Mouse (Mus musculus) induced T-regulatory cell, adult 2 months (primary cell): ENCODE results near the gene 1600002K03Rik.

ENCODE experiments used
- DNase-seq: peaks from one replicate; pipeline ENCODE4 v3.0.0-alpha.2; 2012; ENCODE audit warnings: low read depth

1600002K03Rik gene

GRCm38 (mm10) chr10:80187739-80188138, 15.0 kb downstream of the 1600002K03Rik start:
- no peak for DNase-seq

- no peak for DNase-seq
Measured at GRCm38 (mm10) chr10:80188453-80189024, 15.8 kb downstream of the 1600002K03Rik start.

DNA sequence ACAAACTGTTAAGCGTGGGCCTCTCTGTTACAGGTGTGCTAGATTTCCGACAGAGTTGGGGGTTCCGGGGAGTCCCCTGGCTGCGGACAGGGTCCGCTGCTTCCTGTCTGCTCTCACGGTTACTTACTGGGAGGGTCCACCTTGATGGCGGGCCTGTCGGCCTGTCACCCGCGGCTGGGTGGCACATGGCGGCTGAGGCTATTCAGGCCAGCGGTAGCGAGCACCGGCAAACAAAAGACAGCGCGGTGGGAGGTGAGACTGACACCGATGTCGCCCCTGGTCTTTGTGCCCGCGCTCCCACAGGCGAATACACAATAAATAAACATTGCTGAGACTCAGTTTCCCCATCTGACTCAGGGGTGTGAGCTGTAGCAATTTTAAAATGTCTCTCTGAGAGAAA, 17.3 kb downstream of the 1600002K03Rik start:
- DNase-seq = peak; percentile 28

DNA sequence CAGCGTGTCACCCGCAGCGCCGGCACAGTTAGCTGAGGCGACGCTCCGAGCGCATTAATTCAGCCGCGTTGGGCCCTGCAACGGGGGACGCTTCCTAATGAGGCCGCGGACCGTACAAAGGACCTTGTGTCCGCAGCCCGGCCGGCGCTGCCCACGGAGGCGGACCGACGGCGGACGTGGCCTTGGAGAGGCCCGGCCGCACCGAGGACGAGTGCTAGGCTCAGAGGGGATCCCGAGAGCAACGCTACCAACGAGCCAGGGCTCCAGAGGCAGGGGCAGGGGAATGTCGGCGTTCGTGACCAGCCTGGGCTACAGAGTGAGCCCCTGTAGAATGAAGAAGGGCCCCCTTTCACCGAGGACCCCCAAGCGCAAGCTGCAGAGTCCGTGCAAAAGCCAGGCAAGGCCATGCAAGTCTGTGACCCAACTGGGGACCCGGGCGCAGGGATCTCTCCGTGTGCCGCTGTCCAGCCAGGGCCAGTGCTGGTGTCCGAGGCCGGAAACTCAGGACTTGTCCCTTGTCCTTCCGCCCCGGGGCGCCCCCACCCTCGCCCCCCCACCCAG, 17.8 kb downstream of the 1600002K03Rik start:
- peak; percentile 22 for DNase-seq

- DNase-seq = no peak
Measured at GRCm38 (mm10) chr10:80193976-80194375, 21.2 kb downstream of the 1600002K03Rik start.

DNA sequence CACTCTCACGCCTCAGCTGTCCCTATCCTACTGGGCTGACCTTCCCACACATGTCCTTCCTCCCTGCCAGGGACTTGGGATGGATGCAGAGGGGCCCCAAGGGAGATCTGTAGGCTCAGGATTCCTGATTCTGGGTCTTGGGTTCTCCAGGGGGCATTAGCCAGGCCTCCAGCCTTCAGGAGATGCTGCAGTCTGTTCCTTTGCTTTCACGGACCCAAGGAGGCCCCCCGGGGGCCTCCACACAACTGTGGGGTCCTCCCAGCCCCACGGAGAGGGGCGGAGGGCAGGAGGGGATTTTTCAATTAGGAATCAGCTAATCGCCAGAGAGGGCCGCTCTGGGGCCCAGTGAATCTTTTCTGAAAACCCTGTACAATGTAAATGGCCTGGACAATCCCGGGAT, 21.7 kb downstream of the 1600002K03Rik start:
- DNase-seq = no peak

- DNase-seq = no peak
Measured at GRCm38 (mm10) chr10:80196167-80196566, 23.4 kb downstream of the 1600002K03Rik start.

DNA sequence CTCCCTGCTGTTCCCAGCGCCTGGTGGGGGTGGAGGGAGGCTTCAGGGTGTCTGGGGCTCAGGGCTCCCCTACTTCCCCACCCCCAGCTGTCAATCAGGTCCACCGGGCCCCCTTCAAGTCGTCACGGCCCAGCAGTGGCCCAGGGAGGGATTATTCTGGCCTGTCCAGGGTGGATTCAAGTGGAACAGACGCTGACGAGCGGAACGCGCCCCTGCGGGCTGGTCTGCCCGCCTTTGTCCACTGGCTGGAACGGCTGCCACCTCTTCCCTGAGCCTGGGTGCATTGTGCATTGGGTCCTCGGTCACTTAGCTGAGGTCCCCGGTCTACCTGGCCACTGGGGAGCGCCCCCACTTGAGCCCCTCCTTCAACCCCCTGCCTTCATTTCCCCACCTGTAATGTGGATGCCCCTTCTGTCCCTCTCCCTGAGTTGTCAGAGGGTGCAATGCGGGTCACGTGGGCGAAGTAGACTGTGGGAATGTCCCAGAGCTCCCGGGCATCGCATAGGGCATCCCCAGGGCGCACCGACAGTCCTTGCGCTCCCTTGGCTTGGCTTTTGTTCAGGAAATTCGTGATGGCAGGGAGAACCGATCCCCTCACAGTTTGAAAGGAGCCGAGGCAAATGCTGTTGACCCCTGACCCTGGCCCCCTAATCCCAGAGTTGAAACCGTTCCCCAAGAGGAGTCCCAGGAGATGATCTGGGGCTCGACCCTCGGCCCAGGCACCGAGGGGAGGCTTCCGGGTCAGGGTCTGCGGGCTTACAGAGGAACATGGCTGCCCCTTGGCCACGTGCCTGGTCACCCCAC, 24.2 kb downstream of the 1600002K03Rik start:
- no peak for DNase-seq

DNA sequence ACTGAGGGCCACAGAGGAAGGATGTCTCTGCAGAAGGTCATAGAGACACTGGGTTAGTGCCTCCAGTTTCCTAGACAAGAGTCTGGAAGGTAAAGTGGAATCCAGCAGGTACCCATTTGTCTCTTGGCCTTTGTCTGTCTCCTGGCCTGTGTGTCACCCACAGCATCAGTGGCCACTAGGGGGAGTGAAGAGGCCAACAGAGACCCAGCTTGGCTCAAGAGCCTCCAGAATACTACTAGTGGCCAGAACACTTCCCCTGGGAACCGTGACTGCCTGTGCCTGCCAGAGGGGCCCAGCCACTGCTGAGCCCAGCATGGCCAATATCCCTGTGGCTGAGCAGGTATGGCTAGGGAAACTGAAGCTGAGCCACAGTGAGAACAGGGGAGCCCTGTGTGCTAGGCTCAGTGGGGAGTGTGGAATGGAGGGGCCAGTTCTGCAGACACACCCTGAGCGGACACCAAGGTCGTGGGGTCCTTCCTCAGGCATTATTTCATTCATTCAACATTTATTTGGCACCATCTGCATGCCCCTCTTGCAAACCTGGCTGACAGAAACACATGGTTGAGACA, 26.8 kb downstream of the 1600002K03Rik start:
- DNase-seq = peak; percentile 89

GRCm38 (mm10) chr10:80200485-80200884, 27.7 kb downstream of the 1600002K03Rik start:
- no peak for DNase-seq

DNA sequence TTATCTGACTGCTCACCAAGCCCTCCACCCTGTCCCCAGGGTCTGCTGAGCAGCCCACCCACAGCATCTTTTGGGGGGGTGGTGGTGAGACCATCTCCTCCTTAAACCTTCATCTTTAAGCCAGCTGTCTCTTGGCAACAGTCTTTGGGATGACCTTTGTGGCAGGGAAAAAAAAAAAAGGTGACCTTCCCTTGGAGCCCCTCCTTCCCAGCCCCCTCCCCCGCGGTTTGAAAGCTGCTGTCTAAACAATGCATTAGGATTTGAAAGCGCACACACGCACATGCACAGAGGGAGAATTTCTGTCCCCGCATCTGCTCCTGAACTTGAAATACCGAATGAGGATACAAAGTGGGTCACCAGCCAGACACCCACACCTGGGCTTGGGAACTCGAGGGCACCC, 31.3 kb downstream of the 1600002K03Rik start:
- no peak for DNase-seq

- no peak for DNase-seq
Measured at GRCm38 (mm10) chr10:80207201-80207600, 34.5 kb downstream of the 1600002K03Rik start.

GRCm38 (mm10) chr10:80207676-80208075, 34.9 kb downstream of the 1600002K03Rik start:
- DNase-seq = no peak

DNA sequence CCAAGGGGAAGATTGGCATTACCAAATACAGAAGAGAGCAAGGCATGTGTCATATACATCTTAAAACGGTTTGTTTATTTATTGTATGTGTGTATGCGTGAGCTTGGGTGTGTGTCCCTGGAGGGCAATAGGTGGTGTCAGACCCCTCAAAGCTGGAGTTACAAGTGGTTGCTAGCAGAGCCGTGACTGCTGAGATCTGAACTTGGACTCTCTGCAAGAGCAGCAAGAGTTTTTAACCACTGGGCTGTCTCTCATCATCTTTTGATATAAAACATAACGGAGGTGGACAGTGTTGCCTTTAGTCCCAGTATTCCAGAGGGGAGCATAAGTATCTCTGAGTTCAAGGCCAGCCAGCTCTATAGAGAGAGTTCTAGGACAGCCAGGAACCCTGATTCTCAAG, 35.5 kb downstream of the 1600002K03Rik start:
- no peak for DNase-seq

DNA sequence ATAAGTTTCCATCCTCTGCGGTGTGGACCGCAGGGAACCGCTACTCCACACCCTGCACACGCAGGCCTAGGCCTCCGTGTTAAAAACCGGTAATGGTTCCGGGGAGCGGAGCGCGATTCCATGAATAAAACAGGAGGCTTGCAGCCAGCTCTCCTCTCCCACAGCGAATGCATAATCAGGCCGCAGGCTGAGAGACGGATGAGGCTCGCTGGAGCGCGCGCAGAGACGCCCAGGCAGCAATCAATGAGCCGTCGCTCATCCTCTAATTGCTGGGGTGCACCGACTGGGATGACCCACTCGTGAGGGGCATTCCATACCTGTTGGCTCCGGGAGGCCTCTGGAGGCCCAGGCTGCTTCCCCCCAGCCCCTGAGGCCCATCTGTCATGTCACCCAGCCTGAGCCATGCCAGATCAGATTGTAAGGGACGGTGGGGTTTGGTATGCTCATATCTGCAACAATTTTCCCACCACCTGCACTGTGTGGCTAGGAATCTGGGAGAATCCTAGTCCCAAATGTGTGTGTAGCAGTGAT, 36.2 kb downstream of the 1600002K03Rik start:
- no peak for DNase-seq

GRCm38 (mm10) chr10:80211547-80212103, 38.9 kb downstream of the 1600002K03Rik start:
- DNase-seq = peak; percentile 34

DNA sequence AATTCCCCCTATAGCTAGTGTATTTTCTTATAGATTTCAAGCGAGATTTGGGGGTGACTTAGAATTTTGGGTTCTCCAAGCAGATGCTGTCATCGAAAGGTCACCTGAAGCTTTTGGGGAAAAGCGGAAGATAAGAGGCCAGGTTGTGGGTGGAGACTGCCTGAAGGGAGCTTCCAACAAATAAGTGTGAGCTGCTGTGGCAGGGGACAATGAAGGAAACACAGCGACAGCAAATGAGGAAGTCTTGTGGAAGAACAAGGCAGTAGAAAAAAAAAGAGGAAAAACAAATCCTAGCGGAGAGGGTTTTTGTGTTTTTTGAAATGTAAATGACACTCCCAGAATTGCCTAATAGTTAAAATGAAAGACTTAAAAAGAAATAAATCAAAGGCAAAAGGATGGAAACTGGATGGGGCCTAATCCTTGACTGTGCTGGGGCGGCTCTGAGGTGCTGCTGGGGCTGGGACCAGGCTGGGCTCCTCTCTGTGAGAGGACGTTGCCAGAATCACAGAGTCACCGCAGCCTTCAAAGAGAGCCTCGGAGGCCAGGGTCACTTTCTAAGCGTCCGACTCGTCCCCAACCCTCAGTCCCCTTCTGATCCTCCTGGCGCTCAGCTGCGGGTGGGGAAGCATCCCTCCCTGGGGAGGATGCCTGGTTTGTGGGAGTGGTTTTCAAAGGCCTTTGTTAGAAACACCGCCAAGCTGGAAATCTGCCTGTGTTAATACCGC, 42.5 kb downstream of the 1600002K03Rik start:
- no peak for DNase-seq

- DNase-seq = no peak
Measured at GRCm38 (mm10) chr10:80220676-80221075, 47.9 kb downstream of the 1600002K03Rik start.

- DNase-seq = peak; percentile 20
Measured at GRCm38 (mm10) chr10:80223137-80223536, 50.4 kb downstream of the 1600002K03Rik start.
